ENCODE assay signal across 7 mouse cellular contexts in the genomic region with DNA sequence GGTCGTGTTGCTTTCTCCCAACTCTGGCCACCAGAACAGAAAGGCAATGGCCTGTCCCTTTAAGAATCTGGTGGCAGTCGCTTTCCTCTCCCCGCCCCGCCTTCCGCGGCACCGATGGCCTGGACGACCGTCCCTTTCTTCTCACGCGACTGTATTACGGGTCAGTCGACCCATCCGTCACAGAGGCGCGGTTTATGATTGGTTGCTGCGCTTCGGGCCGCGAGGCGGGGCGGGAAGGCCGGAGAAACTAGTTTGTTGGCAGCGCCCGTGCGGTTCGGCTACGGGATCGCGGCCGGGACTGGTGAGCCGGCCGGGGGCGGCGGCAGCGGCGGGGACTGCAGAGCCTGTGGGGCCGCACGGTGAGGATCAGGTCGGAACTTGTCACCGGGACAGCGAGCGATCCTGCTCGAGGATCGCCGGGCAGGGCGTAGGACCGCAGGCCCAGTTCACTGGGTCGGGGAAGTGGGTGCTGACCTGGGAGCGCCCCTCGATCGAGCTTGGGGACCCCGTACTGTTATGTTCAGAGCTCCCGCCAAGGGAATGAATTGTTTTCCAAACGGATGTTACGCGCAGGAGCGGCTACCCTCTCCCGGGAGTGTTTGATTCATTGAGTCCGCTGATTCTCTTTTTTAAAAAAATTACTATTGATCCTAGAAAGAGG. TPM values are rescaled to one million over a fixed set of nuclear protein-coding genes. Genes with fewer than 3 reads are reported as not detected.
A peak's percentile ranks its signal among the peaks of the same experiment; 100 is the strongest.
DNase-seq lines count a peak whose midpoint lies in the region; ATAC-seq lines count a peak whose summit lies in the region.

TSS of gene Klhl25 (plus strand) at position 196 of the 661 bp plus-strand sequence.

- H3K9ac ChIP-seq in embryonic facial prominence, embryonic 11.5 days (replicated peaks; ENCODE audit: low read length) = peak within 1 kb of the TSS; percentile 92
- peak within 1 kb of the TSS; percentile 85 for H3K9ac ChIP-seq in midbrain, embryonic 13.5 days (replicated peaks)

- H3K4me2 ChIP-seq in embryonic facial prominence, embryonic 11.5 days (ENCODE audit: low read depth, low read length) = peak within 1 kb of the TSS; percentile 85
- peak within 1 kb of the TSS; percentile 89 for H3K4me2 ChIP-seq in midbrain, embryonic 13.5 days (replicated peaks)

- H3K36me3 ChIP-seq in embryonic facial prominence, embryonic 11.5 days (replicated peaks; ENCODE audit: control insufficient read depth, insufficient read depth, low read depth, low read length) = no peaks in the 10 kb centered on the region
- H3K36me3 ChIP-seq in limb, embryonic 10.5 days = peaks cover 23% of the 10 kb centered on the region
- no peaks in the 10 kb centered on the region for H3K36me3 ChIP-seq in midbrain, embryonic 13.5 days

- H3K27ac ChIP-seq in embryonic facial prominence, embryonic 11.5 days (replicated peaks; ENCODE audit: low read depth, low read length) = peak within 1 kb of the TSS; percentile 75
- H3K27ac ChIP-seq in limb, embryonic 10.5 days = peak within 1 kb of the TSS; percentile 95
- peak within 1 kb of the TSS; percentile 79 for H3K27ac ChIP-seq in midbrain, embryonic 13.5 days

- H3K27me3 ChIP-seq in embryonic facial prominence, embryonic 11.5 days (ENCODE audit: control insufficient read depth, insufficient read depth, low read length) = no peaks in the 10 kb centered on the region
- no peaks in the 10 kb centered on the region for H3K27me3 ChIP-seq in limb, embryonic 10.5 days (ENCODE audit: low read depth, poor library complexity, severe bottlenecking)
- H3K27me3 ChIP-seq in midbrain, embryonic 13.5 days = no peaks in the 10 kb centered on the region

- H3K4me1 ChIP-seq in embryonic facial prominence, embryonic 11.5 days (ENCODE audit: control insufficient read depth, insufficient read depth, low read length) = no peaks in the 10 kb centered on the region
- peaks cover 25% of the 10 kb centered on the region for H3K4me1 ChIP-seq in limb, embryonic 10.5 days
- peaks cover 44% of the 10 kb centered on the region for H3K4me1 ChIP-seq in midbrain, embryonic 13.5 days (replicated peaks)

- WGBS in embryonic facial prominence, embryonic 11.5 days = under 1% methylated on average over 59 of the region's 60 CpGs
- WGBS in limb, embryonic 10.5 days = under 1% methylated on average over 60 of the region's 60 CpGs
- WGBS in midbrain, embryonic 13.5 days = under 1% methylated on average over 60 of the region's 60 CpGs

- H3K4me3 ChIP-seq in embryonic facial prominence, embryonic 11.5 days (ENCODE audit: low read depth, low read length) = peak within 1 kb of the TSS; percentile 89
- peak within 1 kb of the TSS; percentile 88 for H3K4me3 ChIP-seq in limb, embryonic 10.5 days
- peak within 1 kb of the TSS; percentile 73 for H3K4me3 ChIP-seq in midbrain, embryonic 13.5 days (replicated peaks)

- no peaks in the 10 kb centered on the region for H3K9me3 ChIP-seq in embryonic facial prominence, embryonic 11.5 days (replicated peaks; ENCODE audit: control insufficient read depth, low read length)
- no peaks in the 10 kb centered on the region for H3K9me3 ChIP-seq in limb, embryonic 10.5 days (replicated peaks)
- no peaks in the 10 kb centered on the region for H3K9me3 ChIP-seq in midbrain, embryonic 13.5 days

- peak; percentile 96 for ATAC-seq in embryonic facial prominence, embryonic 11.5 days (replicated peaks; ENCODE audit: insufficient number of reproducible peaks, low FRiP score, low TSS enrichment, low read depth)
- peak; percentile 95 for ATAC-seq in granulocyte monocyte progenitor cell, adult 5-6 weeks (replicated peaks; ENCODE audit: poor library complexity, severe bottlenecking)
- peak; percentile 95 for ATAC-seq in midbrain, embryonic 13.5 days

- peak; percentile 98 for DNase-seq in adrenal gland, postnatal 14 days
- DNase-seq in embryonic facial prominence, embryonic 11.5 days (ENCODE audit: low spot score) = peak; percentile 97
- DNase-seq in kidney, adult 11 months = peak; percentile 97
- DNase-seq in limb, embryonic 10.5 days (ENCODE audit: low spot score) = peak; percentile 94
- DNase-seq in spleen, adult 12 weeks (ENCODE audit: low spot score) = peak; percentile 95

RNA-seq across cellular contexts. Expression of gene Klhl25, which starts in this region (rescaled TPM):
- total RNA-seq in adrenal gland, postnatal 14 days (2021) = 12.5 and 14.3 TPM in 2 replicates
- polyA plus RNA-seq in embryonic facial prominence, embryonic 11.5 days (2014; fragmentation: Nextera tagmentation; extraction: Ambion mirVana) = 19.2 and 19.6 TPM in 2 replicates
- 5.8 and 11.2 TPM in 2 replicates for total RNA-seq in granulocyte monocyte progenitor cell, adult 5-6 weeks (2014; fragmentation: Nextera tagmentation)
- total RNA-seq in granulocyte monocyte progenitor cell, adult 5-6 weeks (2017) = 7.7 and 10.4 TPM in 2 replicates
- polyA plus RNA-seq in limb, embryonic 10.5 days (2016; fragmentation: Nextera tagmentation; extraction: Ambion mirVana) = 23.5 and 26.5 TPM in 2 replicates
- polyA plus RNA-seq in midbrain, embryonic 13.5 days (2015; fragmentation: Nextera tagmentation; extraction: Ambion mirVana) = 22.6 and 25.8 TPM in 2 replicates

Comparison
In these comparisons a context has a peak if more than half of its experiments do, and no peak if none do; other contexts are left out.
1. Peak in every context shown above with its lines: DNase-seq, ATAC-seq, H3K4me3 ChIP-seq and H3K27ac ChIP-seq.